9 mouse cellular contexts compared by ENCODE assay signal in genomic region chr7:51771895-51772871, GRCm38 (mm10).
A peak's percentile ranks its signal among the peaks of the same experiment; 100 is the strongest.
DNase-seq lines count a peak whose midpoint lies in the region; ATAC-seq lines count a peak whose summit lies in the region.
"Had no signal": no experiment of that assay in that cellular context is flagged by ENCODE, and none has a peak within 500 bp of the region (broad histone marks: within the 10 kb centered on the region; RNA-seq: fewer than 3 reads in every experiment).

No protein-coding gene starts in this region.

- no peaks in the 10 kb centered on the region for H3K27me3 ChIP-seq in limb, embryonic 12.5 days
- H3K27me3 ChIP-seq: megakaryocyte, embryonic 14.5 days had no signal

- peaks cover 16% of the 10 kb centered on the region for H3K4me1 ChIP-seq in limb, embryonic 12.5 days (replicated peaks)
- H3K4me1 ChIP-seq: megakaryocyte, embryonic 14.5 days had no signal

- DNase-seq in right cerebral cortex, postnatal 10 days (ENCODE audit: low spot score in 2 of 2) = peak; percentile 64 to 70
- no peak for DNase-seq in right cerebral cortex, adult 18-20 months
- peak; percentile 51 for DNase-seq in fibroblast of lung, adult 2 months (ENCODE audit: low read depth)
- peak; percentile 2 for DNase-seq in yolk sac, embryonic 10.5 days (ENCODE audit: low spot score)
- no peak for DNase-seq in testis, postnatal 10 days (ENCODE audit: low spot score)

- H3K4me3 ChIP-seq in limb, embryonic 12.5 days (replicated peaks) = no peak overlapping the region
- H3K4me3 ChIP-seq: megakaryocyte, embryonic 14.5 days had no signal

- no peaks in the 10 kb centered on the region for H3K36me3 ChIP-seq in limb, embryonic 12.5 days

- 37% methylated on average over 8 of the region's 8 CpGs for WGBS in limb, embryonic 12.5 days

- H3K9me3 ChIP-seq in limb, embryonic 12.5 days = no peaks in the 10 kb centered on the region
- H3K9me3 ChIP-seq: megakaryocyte, embryonic 14.5 days had no signal

- ATAC-seq in limb, embryonic 12.5 days (ENCODE audit: insufficient number of reproducible peaks, insufficient read depth, low FRiP score, low TSS enrichment, low read depth) = peak; percentile 89
- ATAC-seq in frontal cortex, adult (ENCODE audit: low TSS enrichment) = no peak
- no peak for ATAC-seq in megakaryocyte progenitor cell, adult 5-6 weeks (replicated peaks; ENCODE audit: poor library complexity)

- H3K9ac ChIP-seq in limb, embryonic 12.5 days (replicated peaks) = no peak overlapping the region

- peak overlapping the region; percentile 21; the same call in 1 of the 2 replicates for H3K4me2 ChIP-seq in limb, embryonic 12.5 days

- peak overlapping the region; percentile 90 for H3K27ac ChIP-seq in limb, embryonic 12.5 days

Comparison
In these comparisons a context has a peak if more than half of its experiments do, and no peak if none do; other contexts are left out.
1. DNase-seq: peak in right cerebral cortex, postnatal 10 days (2 of 2), fibroblast of lung, adult 2 months (single experiment) and yolk sac, embryonic 10.5 days (single experiment); none in right cerebral cortex, adult 18-20 months (single experiment) and testis, postnatal 10 days (single experiment).